Mouse (Mus musculus) kidney, embryonic 14.5 days (tissue): ENCODE results near the gene Usp5. TPM values are rescaled to one million over a fixed set of nuclear protein-coding genes. Genes with fewer than 3 reads are reported as not detected.
"Not testable (repeated sequence)": the region's sequence is repeated elsewhere in the genome, so short reads cannot be mapped to it uniquely, and the experiment has no call there.

Experiments
- ATAC-seq: fragments of 200-750 bp; cut with Nextera tagmentation; 2 replicates; pipeline ENCODE4 v1.8.0; 2017; ENCODE audit warnings: moderate number of reproducible peaks, mild to moderate bottlenecking, moderate TSS enrichment, moderate library complexity; ENCODE audit not compliant: low FRiP score, low TSS enrichment
- H3K27ac ChIP-seq: fragments of 300-500 bp; sonication (generic); 2 replicates; pipeline ENCODE4 v1.5.1; 2014; ENCODE audit warnings: low read depth, mild to moderate bottlenecking, low read length, moderate library complexity, mixed read lengths
- H3K27me3 ChIP-seq: fragments of 300-500 bp; sonication (generic); 2 replicates; pipeline ENCODE4 v1.6.1; 2014; ENCODE audit warnings: mild to moderate bottlenecking, low read length; ENCODE audit not compliant: control insufficient read depth, insufficient read depth
- H3K36me3 ChIP-seq: fragments of 300-500 bp; sonication (generic); 2 replicates; pipeline ENCODE4 v1.6.1; 2014; ENCODE audit warnings: low read length, mixed read lengths; ENCODE audit not compliant: control insufficient read depth, insufficient read depth
- H3K4me1 ChIP-seq: fragments of 300-500 bp; sonication (generic); 2 replicates; pipeline ENCODE4 v1.6.1; 2014; ENCODE audit warnings: low read length, mixed read lengths; ENCODE audit not compliant: control insufficient read depth, insufficient read depth
- H3K4me2 ChIP-seq: fragments of 300-500 bp; sonication (generic); replicated peaks from 2 replicates; pipeline ENCODE4 v1.6.1; 2014; ENCODE audit warnings: low read depth, mild to moderate bottlenecking, low read length
- H3K4me3 ChIP-seq: fragments of 300-500 bp; sonication (generic); 2 replicates; pipeline ENCODE4 v1.5.1; 2014; ENCODE audit warnings: mild to moderate bottlenecking, low read length
- H3K9ac ChIP-seq: fragments of 300-500 bp; sonication (generic); 2 replicates; pipeline ENCODE4 v1.6.1; 2014; ENCODE audit warnings: low read depth, mild to moderate bottlenecking, low read length, moderate library complexity
- H3K9me3 ChIP-seq: fragments of 300-500 bp; sonication (generic); 2 replicates; pipeline ENCODE4 v1.6.1; 2016; ENCODE audit warnings: low read length; ENCODE audit not compliant: control insufficient read depth
- WGBS: fragments of 180-500 bp; shearing (Covaris S2); extraction: QIAGEN DNeasy Blood & Tissue Kit; methylation state at CpG from one replicate; pipeline ENCODE4 v1.1.7; 2014; 5-methylcytosine and 5-hydroxymethylcytosine counted together
- polyA plus RNA-seq: library from polyadenylated mRNA; unstranded; fragments of >200 nt; fragmentation: Nextera tagmentation; extraction: Ambion mirVana; gene quantifications from 2 replicates; pipeline ENCODE4 v1.2.1, GENCODE M21; 2014

The Usp5 gene
- polyA plus RNA-seq, 1 experiment from 2014 or later = 139 TPM

DNA sequence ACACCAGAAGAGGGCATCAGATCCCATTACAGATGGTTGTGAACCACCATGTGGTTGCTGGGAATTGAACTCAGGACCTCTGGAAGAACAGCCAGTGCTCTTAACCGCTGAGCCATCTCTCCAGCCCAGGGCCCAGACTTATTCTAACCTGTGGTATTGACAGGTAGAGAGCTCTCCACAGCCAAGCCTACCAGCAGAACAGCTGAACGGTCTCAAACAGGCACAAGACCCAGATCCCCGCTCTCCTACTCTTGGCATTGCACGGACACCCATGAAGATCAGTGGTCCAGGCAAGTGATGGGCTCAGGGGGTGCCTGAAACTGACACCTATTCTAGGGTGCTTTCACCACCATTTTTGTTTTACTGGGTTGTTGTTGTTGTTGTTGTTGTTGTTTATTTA, 1.9 kb upstream of the Usp5 start:
- H3K4me3 ChIP-seq = peak overlapping the region; percentile 62
- WGBS = 91% methylated on average over 4 of the region's 4 CpGs
- not testable (repeated sequence) for H3K27me3 ChIP-seq, ATAC-seq, H3K27ac ChIP-seq, H3K9me3 ChIP-seq
- peak overlapping the region; percentile 87 for H3K4me2 ChIP-seq
- H3K9ac ChIP-seq = 0 out of 2 replicates have a peak overlapping the region, but pooled peaks have one; percentile 74
- H3K4me1 ChIP-seq = peaks cover 21% of the 10 kb centered on the region
- peaks cover 33% of the 10 kb centered on the region for H3K36me3 ChIP-seq

DNA sequence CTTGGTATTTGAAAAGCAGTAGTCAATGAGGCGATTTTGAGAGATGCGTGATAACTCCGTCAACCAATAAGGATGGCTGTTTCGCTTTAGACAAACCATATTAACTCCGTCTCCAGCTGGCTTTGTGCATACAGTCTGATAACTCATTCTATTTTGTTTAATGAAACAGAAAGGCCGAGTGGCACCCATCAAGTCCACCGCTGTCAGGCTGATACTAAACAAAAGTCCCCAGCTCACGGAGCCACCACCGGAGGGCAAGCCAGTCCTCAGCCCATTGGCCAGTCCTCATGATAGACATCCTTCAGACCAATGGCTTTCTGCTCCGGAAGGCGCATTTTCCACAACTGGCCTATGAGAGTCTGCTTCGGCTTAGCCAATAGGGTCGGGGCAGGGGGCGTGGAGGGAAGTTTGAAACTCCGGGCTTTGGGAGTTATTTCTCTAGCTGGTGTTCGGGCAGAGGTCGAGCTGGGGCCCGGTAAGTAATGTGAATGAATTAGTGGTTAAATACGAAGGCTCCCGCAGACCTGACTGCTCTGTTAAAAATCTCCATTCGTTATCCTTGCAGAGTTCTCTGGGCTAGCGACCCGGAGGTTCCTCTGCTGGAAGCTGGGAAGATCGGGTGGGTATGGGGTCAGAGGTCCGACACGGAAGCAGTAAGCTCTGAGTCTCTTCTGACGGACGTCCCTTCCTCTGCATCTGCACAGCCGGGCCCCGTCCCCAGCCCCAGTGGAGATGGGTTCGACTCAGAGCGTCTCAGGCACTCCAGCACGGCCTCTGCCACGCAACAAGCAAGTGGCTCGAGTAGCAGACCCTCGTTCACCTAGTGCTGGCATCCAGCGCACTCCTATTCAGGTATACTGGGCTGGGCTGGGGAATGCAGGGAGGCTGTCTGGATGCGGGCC, 766 bp upstream of the Usp5 start:
- Histone ChIP-seq H3K9me3 (no peaks in the 10 kb centered on the region), H3K27me3 (no peaks in the 10 kb centered on the region), H3K4me2 (peak overlapping the region; percentile 87), H3K4me3 (peak overlapping the region; percentile 62), H3K36me3 (peaks cover 45% of the 10 kb centered on the region), H3K27ac (peak overlapping the region; percentile 81), H3K9ac (peak overlapping the region; percentile 74), H3K4me1 (peaks cover 11% of the 10 kb centered on the region)
- peak; percentile 86 for ATAC-seq
- under 1% methylated on average over 38 of the region's 38 CpGs for WGBS

DNA sequence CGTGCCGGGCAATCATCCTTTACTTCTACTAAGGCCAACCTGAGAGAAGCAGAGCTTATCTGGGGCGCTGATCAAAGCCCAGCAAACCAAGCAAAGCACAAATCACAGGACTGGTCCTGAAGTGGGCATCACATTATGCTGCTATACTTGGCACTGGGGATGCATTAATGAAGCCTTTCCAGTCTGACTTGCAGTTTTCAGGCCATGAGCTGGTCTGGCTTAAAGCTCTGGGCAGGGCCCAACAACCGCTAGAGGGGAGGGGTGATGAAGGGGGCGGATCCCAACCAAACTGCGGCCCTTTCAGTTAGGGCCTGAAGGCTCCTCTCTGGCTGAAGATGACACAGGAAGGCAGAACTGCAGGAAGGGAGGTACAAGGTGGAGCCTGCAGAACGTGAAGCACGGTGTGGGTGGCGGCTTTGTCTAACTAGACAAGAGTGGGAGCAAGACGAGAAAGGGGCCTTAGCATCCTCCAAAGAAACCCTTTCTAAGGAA, 1.1 kb downstream of the Usp5 start:
- Histone ChIP-seq H3K36me3 (peaks cover 50% of the 10 kb centered on the region), H3K4me3 (peak overlapping the region; percentile 62), H3K4me2 (peak overlapping the region; percentile 80), H3K9me3 (no peaks in the 10 kb centered on the region), H3K27ac (no peak overlapping the region; the same call in 1 of the 2 replicates), H3K9ac (peak overlapping the region; percentile 61), H3K4me1 (peaks cover 11% of the 10 kb centered on the region), H3K27me3 (no peaks in the 10 kb centered on the region)
- WGBS = 22% methylated on average over 10 of the region's 10 CpGs
- ATAC-seq = no peak

DNA sequence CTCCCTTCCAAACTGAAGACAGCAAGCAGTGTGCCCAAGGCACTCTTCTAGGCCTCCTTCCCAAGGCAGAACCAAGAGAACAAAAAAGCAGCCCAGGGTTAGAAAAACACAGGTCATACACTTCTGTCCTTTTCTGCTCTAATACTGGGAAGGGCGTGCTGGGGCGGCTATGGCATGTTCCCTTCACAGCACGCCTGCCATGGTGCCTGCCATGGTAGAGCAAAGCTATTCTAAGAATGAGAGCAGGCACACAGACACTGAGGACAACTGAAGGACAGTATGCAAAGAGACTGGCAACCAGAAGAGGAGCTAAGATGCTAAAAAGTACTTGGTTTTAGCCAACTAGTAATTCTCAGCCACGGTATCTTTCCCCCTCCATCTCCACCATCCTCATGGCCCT, 7.2 kb downstream of the Usp5 start:
- peaks cover 94% of the 10 kb centered on the region for H3K36me3 ChIP-seq

DNA sequence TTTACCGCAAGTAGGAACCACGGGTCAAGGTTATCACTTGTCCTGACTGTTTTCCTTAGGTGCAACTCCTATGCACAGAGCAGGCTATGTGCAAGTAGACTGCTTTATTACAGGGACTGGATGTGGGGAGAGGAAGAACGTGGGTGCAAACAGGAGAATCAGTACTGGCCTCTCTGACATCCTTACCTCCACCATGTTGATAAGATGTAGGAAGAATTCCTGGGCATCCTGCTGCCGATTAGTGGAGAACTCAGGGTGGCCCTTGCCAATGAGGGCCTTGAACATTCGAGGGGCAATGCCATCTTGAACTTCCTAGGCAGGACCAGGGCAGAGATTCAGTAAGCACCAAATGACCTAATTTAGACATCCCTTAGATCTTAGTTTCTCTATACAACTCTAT, 8.4 kb downstream of the Usp5 start:
- Histone ChIP-seq H3K4me3 (no peak overlapping the region), H3K9ac (no peak overlapping the region), H3K4me2 (no peak overlapping the region), H3K4me1 (no peaks in the 10 kb centered on the region), H3K36me3 (peaks cover 94% of the 10 kb centered on the region), H3K27ac (no peak overlapping the region), H3K9me3 (no peaks in the 10 kb centered on the region), H3K27me3 (no peaks in the 10 kb centered on the region)
- ATAC-seq = no peak
- 93% methylated on average over 5 of the region's 5 CpGs for WGBS

More for the DNA sequence above, 7.2 kb downstream of the Usp5 start:
- no peak overlapping the region for H3K9ac ChIP-seq
- no peak for ATAC-seq
- no peaks in the 10 kb centered on the region for H3K4me1 ChIP-seq
- H3K9me3 ChIP-seq = no peaks in the 10 kb centered on the region
- WGBS = 96% methylated on average over 4 of the region's 4 CpGs
- no peak overlapping the region for H3K4me3 ChIP-seq
- H3K27ac ChIP-seq = no peak overlapping the region
- H3K27me3 ChIP-seq = no peaks in the 10 kb centered on the region
- H3K4me2 ChIP-seq = no peak overlapping the region

DNA sequence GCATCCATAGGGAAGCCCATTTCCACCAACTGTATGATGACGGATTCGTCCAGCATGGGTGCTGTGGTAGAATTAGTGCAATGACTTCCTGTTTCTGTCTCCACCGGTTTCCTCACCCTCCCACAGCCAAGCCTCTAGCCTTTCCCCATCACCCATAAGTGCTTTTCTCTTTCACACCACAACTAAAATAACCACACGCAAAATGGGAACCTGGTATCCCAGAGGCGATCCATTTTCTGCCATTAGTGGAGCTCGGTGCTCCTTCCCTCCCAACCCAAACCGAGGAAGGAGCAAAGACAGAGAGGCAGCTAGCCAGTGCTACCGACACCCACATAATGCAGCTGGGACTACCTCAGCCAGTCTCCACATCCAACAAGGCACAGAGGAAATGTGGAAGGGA, 11.3 kb downstream of the Usp5 start:
- no peaks in the 10 kb centered on the region for H3K27me3 ChIP-seq
- no peak for ATAC-seq
- no peak overlapping the region for H3K4me3 ChIP-seq
- H3K4me2 ChIP-seq = no peak overlapping the region
- peaks cover 72% of the 10 kb centered on the region for H3K36me3 ChIP-seq
- H3K9me3 ChIP-seq = no peaks in the 10 kb centered on the region
- no peak overlapping the region for H3K9ac ChIP-seq
- WGBS = 90% methylated on average over 8 of the region's 8 CpGs
- H3K4me1 ChIP-seq = peaks cover 6% of the 10 kb centered on the region; the same call in 1 of the 2 replicates
- H3K27ac ChIP-seq = no peak overlapping the region

DNA sequence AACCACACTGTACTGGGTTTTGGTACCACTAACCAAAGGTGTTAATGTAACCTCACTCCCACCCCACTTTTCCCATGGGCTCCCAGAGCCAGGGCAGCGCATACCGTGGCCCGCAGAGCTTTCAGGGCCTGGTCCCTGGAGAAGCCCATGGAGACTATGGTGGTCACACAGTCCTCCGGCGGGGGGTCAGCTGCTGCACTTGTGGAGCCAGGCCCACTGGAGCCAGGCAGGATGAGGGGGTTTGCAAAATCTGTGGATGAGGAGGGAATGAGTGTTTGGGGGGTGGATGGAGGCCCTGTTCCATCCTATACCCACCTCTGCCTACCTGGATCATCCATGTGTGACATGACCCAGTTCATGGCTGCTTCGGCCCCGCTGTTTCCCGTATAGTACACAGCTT, 11.7 kb downstream of the Usp5 start:
- no peaks in the 10 kb centered on the region for H3K9me3 ChIP-seq
- ATAC-seq = no peak
- no peak overlapping the region for H3K9ac ChIP-seq
- H3K27ac ChIP-seq = no peak overlapping the region
- WGBS = 97% methylated on average over 8 of the region's 8 CpGs
- H3K4me3 ChIP-seq = no peak overlapping the region
- no peak overlapping the region for H3K4me2 ChIP-seq
- H3K36me3 ChIP-seq = peaks cover 68% of the 10 kb centered on the region
- peaks cover 6% of the 10 kb centered on the region; the same call in 1 of the 2 replicates for H3K4me1 ChIP-seq
- H3K27me3 ChIP-seq = no peaks in the 10 kb centered on the region

DNA sequence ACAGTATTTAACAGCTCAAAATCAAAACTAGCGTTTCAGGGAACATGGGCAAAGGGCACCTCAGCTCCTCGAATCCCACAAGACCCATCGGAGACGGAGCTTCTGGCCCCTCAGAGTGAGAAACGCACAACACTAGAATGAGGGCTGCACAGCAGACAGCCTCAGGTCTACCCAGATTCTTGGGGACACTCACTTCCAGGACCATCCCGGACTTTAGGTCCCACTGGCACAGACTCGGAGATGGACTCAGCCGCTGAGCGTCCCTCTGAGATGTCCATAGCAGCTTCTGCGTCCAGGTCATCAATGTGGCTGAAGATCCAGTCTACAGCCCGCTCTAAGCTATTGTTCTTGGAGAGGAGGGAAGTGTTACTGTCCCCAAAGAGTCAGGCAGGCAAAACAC, 12.2 kb downstream of the Usp5 start:
- Histone ChIP-seq H3K36me3 (peaks cover 66% of the 10 kb centered on the region), H3K9ac (no peak overlapping the region), H3K4me1 (peaks cover 8% of the 10 kb centered on the region; the same call in 1 of the 2 replicates), H3K27me3 (no peaks in the 10 kb centered on the region), H3K4me2 (no peak overlapping the region), H3K27ac (no peak overlapping the region), H3K9me3 (no peaks in the 10 kb centered on the region), H3K4me3 (no peak overlapping the region)
- WGBS = 95% methylated on average over 11 of the region's 11 CpGs
- no peak for ATAC-seq

DNA sequence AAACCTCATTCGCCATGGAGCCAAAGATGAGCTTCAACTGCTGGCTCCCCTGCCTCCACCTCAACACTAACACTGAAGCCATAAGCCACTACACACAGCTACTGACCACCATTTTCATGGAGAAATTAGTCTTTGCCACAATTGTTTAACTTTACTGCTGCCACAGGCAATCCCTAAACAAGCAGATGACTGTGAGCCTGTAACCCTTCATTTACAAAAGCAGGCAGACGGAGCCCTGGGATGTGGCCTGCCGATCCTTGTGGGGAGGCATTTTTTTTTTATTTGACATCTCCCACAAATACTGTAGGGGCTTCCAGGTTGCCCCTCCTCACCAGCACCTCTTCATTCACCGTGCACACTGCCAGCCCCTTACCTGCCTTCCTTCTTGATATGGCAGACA, 12.7 kb downstream of the Usp5 start:
- no peak overlapping the region for H3K9ac ChIP-seq
- no peak for ATAC-seq
- WGBS = 95% methylated on average over 4 of the region's 4 CpGs
- H3K27me3 ChIP-seq = no peaks in the 10 kb centered on the region
- no peaks in the 10 kb centered on the region for H3K9me3 ChIP-seq
- H3K4me3 ChIP-seq = no peak overlapping the region
- peaks cover 66% of the 10 kb centered on the region for H3K36me3 ChIP-seq
- peaks cover 10% of the 10 kb centered on the region; the same call in 1 of the 2 replicates for H3K4me1 ChIP-seq
- H3K27ac ChIP-seq = no peak overlapping the region
- no peak overlapping the region for H3K4me2 ChIP-seq
